Mouse (Mus musculus): ENCODE measurements around the gene Zfp59.
"Not testable (repeated sequence)": the region's sequence is repeated elsewhere in the genome, so short reads cannot be mapped to it uniquely, and the experiment has no call there.

GRCm38 (mm10) chr7:27806896-27807295 lies 31.5 kb upstream of the Zfp59 start, which contains the start of gene Zfp626:
- TF ChIP-seq CTCF (IDR thresholded peaks at IDR 0.05; ENCODE audit: extremely low read depth, insufficient read depth, insufficient read length, insufficient replicate concordance); POLR2A (IDR thresholded peaks at IDR 0.05; ENCODE audit: low read depth, low read length): not testable (repeated sequence)
